Mouse (Mus musculus): Measurements from ENCODE around the gene Hmga2. TPM values are rescaled to one million over a fixed set of nuclear protein-coding genes. Genes with fewer than 3 reads are reported as not detected.

Gene Hmga2
- polyA plus RNA-seq, 1 experiment from 2014 or later, result 89.2 TPM

GRCm38 (mm10) chr10:120406038-120406437, 70.2 kb downstream of the Hmga2 start:
- Histone ChIP-seq H3K4me2 (replicated peaks) (no peak overlapping the region), H3K36me3 (peaks cover 12% of the 10 kb centered on the region), H3K4me3 (no peak overlapping the region), H3K27ac (no peak overlapping the region), H3K9ac (no peak overlapping the region), H3K9me3 (no peaks in the 10 kb centered on the region), H3K4me1 (peaks cover 34% of the 10 kb centered on the region), H3K27me3 (no peaks in the 10 kb centered on the region)
- no peak for ATAC-seq (ENCODE audit: insufficient number of reproducible peaks, insufficient read depth, low FRiP score, low TSS enrichment)
- WGBS, result 81% methylated on average over 9 of the region's 9 CpGs

GRCm38 (mm10) chr10:120405322-120405721, 70.9 kb downstream of the Hmga2 start:
- no peak overlapping the region for H3K4me2 ChIP-seq (replicated peaks)
- H3K36me3 ChIP-seq, result peaks cover 12% of the 10 kb centered on the region

GRCm38 (mm10) chr10:120402966-120403365, 73.3 kb downstream of the Hmga2 start:
- WGBS, result 82% methylated on average over 5 of the region's 5 CpGs
- Histone ChIP-seq H3K27ac (no peak overlapping the region), H3K27me3 (no peaks in the 10 kb centered on the region), H3K9me3 (no peaks in the 10 kb centered on the region), H3K4me2 (replicated peaks) (no peak overlapping the region), H3K9ac (no peak overlapping the region), H3K36me3 (peaks cover 12% of the 10 kb centered on the region), H3K4me1 (peaks cover 61% of the 10 kb centered on the region), H3K4me3 (no peak overlapping the region)
- no peak for ATAC-seq (ENCODE audit: insufficient number of reproducible peaks, insufficient read depth, low FRiP score, low TSS enrichment)

More at GRCm38 (mm10) chr10:120405322-120405721, 70.9 kb downstream of the Hmga2 start:
- Histone ChIP-seq H3K4me3 (no peak overlapping the region), H3K9ac (no peak overlapping the region), H3K9me3 (no peaks in the 10 kb centered on the region), H3K4me1 (peaks cover 41% of the 10 kb centered on the region), H3K27me3 (no peaks in the 10 kb centered on the region), H3K27ac (no peak overlapping the region)
- ATAC-seq (ENCODE audit: insufficient number of reproducible peaks, insufficient read depth, low FRiP score, low TSS enrichment), result no peak
- 93% methylated on average over 4 of the region's 4 CpGs for WGBS

GRCm38 (mm10) chr10:120401787-120402186, 74.5 kb downstream of the Hmga2 start:
- no peak for ATAC-seq (ENCODE audit: insufficient number of reproducible peaks, insufficient read depth, low FRiP score, low TSS enrichment)
- H3K4me1 ChIP-seq, result peaks cover 56% of the 10 kb centered on the region

GRCm38 (mm10) chr10:120399846-120400510, 76.3 kb downstream of the Hmga2 start:
- ATAC-seq (ENCODE audit: insufficient number of reproducible peaks, insufficient read depth, low FRiP score, low TSS enrichment), result no peak
- Histone ChIP-seq H3K9ac (no peak overlapping the region), H3K9me3 (no peaks in the 10 kb centered on the region), H3K4me2 (replicated peaks) (0 out of 2 replicates have a peak overlapping the region, but pooled peaks have one; percentile 10), H3K27me3 (no peaks in the 10 kb centered on the region), H3K4me3 (no peak overlapping the region), H3K36me3 (peaks cover 12% of the 10 kb centered on the region), H3K27ac (peak overlapping the region; percentile 80), H3K4me1 (peaks cover 54% of the 10 kb centered on the region)
- 19% methylated on average over 9 of the region's 9 CpGs for WGBS

More at GRCm38 (mm10) chr10:120401787-120402186, 74.5 kb downstream of the Hmga2 start:
- whole genome bisulfite sequencing, result 62% methylated on average over 8 of the region's 8 CpGs
- Histone ChIP-seq H3K36me3 (peaks cover 12% of the 10 kb centered on the region), H3K9me3 (no peaks in the 10 kb centered on the region), H3K9ac (no peak overlapping the region), H3K27me3 (no peaks in the 10 kb centered on the region), H3K27ac (0 out of 2 replicates have a peak overlapping the region, but pooled peaks have one; percentile 9), H3K4me2 (replicated peaks) (no peak overlapping the region), H3K4me3 (no peak overlapping the region)

- peaks cover 53% of the 10 kb centered on the region for H3K4me1 ChIP-seq
These were observed 77.5 kb downstream of the Hmga2 start for GRCm38 (mm10) chr10:120398745-120399144.

GRCm38 (mm10) chr10:120397211-120397631, 79.0 kb downstream of the Hmga2 start:
- H3K27ac ChIP-seq, result no peak overlapping the region
- H3K4me3 ChIP-seq, result no peak overlapping the region
- H3K36me3 ChIP-seq, result 0 out of 2 replicates have a peak, but pooled peaks cover 1% of the 10 kb centered on the region
- H3K27me3 ChIP-seq, result no peaks in the 10 kb centered on the region
- H3K4me1 ChIP-seq, result peaks cover 47% of the 10 kb centered on the region
- no peak overlapping the region for H3K4me2 ChIP-seq (replicated peaks)
- no peak for ATAC-seq (ENCODE audit: insufficient number of reproducible peaks, insufficient read depth, low FRiP score, low TSS enrichment)
- no peaks in the 10 kb centered on the region for H3K9me3 ChIP-seq
- 67% methylated on average over 17 of the region's 17 CpGs for WGBS
- no peak overlapping the region for H3K9ac ChIP-seq

More at GRCm38 (mm10) chr10:120398745-120399144, 77.5 kb downstream of the Hmga2 start:
- no peak overlapping the region for H3K4me2 ChIP-seq (replicated peaks)
- no peak overlapping the region for H3K27ac ChIP-seq
- no peak for ATAC-seq (ENCODE audit: insufficient number of reproducible peaks, insufficient read depth, low FRiP score, low TSS enrichment)
- no peak overlapping the region for H3K4me3 ChIP-seq
- H3K9me3 ChIP-seq, result no peaks in the 10 kb centered on the region
- H3K36me3 ChIP-seq, result peaks cover 6% of the 10 kb centered on the region
- no peaks in the 10 kb centered on the region for H3K27me3 ChIP-seq
- 49% methylated on average over 6 of the region's 6 CpGs for WGBS
- no peak overlapping the region for H3K9ac ChIP-seq

- 0 out of 2 replicates have a peak, but pooled peaks cover 3% of the 10 kb centered on the region for H3K36me3 ChIP-seq
- no peak overlapping the region for H3K4me3 ChIP-seq
- no peak for ATAC-seq (ENCODE audit: insufficient number of reproducible peaks, insufficient read depth, low FRiP score, low TSS enrichment)
- no peak overlapping the region for H3K9ac ChIP-seq
- H3K27ac ChIP-seq, result no peak overlapping the region
- no peak overlapping the region for H3K4me2 ChIP-seq (replicated peaks)
- H3K4me1 ChIP-seq, result peaks cover 54% of the 10 kb centered on the region
- WGBS, result 77% methylated on average over 6 of the region's 6 CpGs
- H3K27me3 ChIP-seq, result no peaks in the 10 kb centered on the region
- H3K9me3 ChIP-seq, result no peaks in the 10 kb centered on the region
These were observed 80.7 kb downstream of the Hmga2 start for GRCm38 (mm10) chr10:120395550-120395949.

GRCm38 (mm10) chr10:120394740-120395139, 81.5 kb downstream of the Hmga2 start:
- H3K4me3 ChIP-seq, result no peak overlapping the region
- H3K4me2 ChIP-seq (replicated peaks), result no peak overlapping the region
- H3K27me3 ChIP-seq, result no peaks in the 10 kb centered on the region
- no peak for ATAC-seq (ENCODE audit: insufficient number of reproducible peaks, insufficient read depth, low FRiP score, low TSS enrichment)
- 0 out of 2 replicates have a peak, but pooled peaks cover 3% of the 10 kb centered on the region for H3K36me3 ChIP-seq
- no peak overlapping the region for H3K27ac ChIP-seq
- peaks cover 47% of the 10 kb centered on the region for H3K4me1 ChIP-seq
- 88% methylated on average over 9 of the region's 9 CpGs for WGBS
- no peaks in the 10 kb centered on the region for H3K9me3 ChIP-seq
- H3K9ac ChIP-seq, result no peak overlapping the region

GRCm38 (mm10) chr10:120391971-120392716, 84.1 kb downstream of the Hmga2 start:
- Histone ChIP-seq H3K9ac (no peak overlapping the region), H3K27ac (peak overlapping the region; percentile 57; the same call in 1 of the 2 replicates), H3K4me1 (peaks cover 35% of the 10 kb centered on the region), H3K4me3 (no peak overlapping the region), H3K4me2 (replicated peaks) (no peak overlapping the region), H3K27me3 (no peaks in the 10 kb centered on the region), H3K36me3 (0 out of 2 replicates have a peak, but pooled peaks cover 3% of the 10 kb centered on the region), H3K9me3 (no peaks in the 10 kb centered on the region)
- no peak for ATAC-seq (ENCODE audit: insufficient number of reproducible peaks, insufficient read depth, low FRiP score, low TSS enrichment)
- 37% methylated on average over 14 of the region's 14 CpGs for WGBS

GRCm38 (mm10) chr10:120390912-120391835, 85.1 kb downstream of the Hmga2 start:
- H3K9ac ChIP-seq, result no peak overlapping the region
- H3K4me1 ChIP-seq, result peaks cover 42% of the 10 kb centered on the region
- H3K9me3 ChIP-seq, result no peaks in the 10 kb centered on the region
- WGBS, result 39% methylated on average over 28 of the region's 28 CpGs
- H3K27ac ChIP-seq, result no peak overlapping the region
- no peak overlapping the region for H3K4me3 ChIP-seq
- no peak overlapping the region for H3K4me2 ChIP-seq (replicated peaks)
- H3K27me3 ChIP-seq, result no peaks in the 10 kb centered on the region
- ATAC-seq (ENCODE audit: insufficient number of reproducible peaks, insufficient read depth, low FRiP score, low TSS enrichment), result no peak
- 0 out of 2 replicates have a peak, but pooled peaks cover 3% of the 10 kb centered on the region for H3K36me3 ChIP-seq

Measured in embryonic facial prominence, embryonic 12.5 days (tissue).